Mouse (Mus musculus): ENCODE measurements around the gene Ptprn2.

Gene Ptprn2

DNA sequence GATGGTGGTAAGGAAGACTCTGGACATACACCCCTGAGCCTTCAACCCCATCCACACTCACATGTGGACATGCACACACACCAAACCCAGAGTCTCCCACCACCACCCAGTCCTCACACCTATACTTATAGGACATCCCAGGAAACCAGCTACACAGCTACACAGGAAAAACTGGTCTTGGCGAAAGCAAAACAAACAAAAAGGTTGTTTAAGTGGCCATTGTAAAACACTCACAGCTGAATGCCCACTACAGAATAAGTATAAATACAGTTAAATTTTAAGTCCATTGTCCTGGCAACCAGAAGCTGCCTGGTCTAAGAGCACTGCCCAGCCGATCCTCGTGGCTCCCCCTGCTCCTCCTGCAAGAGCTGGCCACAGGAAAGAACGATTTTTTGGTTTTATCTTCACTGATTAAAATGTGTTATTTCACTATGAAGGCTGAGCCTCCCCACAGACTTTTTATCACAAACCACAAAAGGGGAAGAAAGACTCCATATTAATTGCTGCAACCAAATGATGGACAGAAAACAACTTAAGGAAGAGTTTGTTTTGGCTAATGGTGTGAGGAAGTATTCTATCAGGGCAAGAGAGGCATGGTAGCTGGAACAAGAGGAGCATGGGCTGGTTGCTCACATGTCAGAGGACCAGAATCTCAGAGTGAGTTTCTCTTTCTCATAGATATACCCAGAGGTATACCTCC lies 722.1 kb downstream of the Ptprn2 start:
- no peak for DNase-seq (ENCODE audit: low spot score in 2 of 2)

DNA sequence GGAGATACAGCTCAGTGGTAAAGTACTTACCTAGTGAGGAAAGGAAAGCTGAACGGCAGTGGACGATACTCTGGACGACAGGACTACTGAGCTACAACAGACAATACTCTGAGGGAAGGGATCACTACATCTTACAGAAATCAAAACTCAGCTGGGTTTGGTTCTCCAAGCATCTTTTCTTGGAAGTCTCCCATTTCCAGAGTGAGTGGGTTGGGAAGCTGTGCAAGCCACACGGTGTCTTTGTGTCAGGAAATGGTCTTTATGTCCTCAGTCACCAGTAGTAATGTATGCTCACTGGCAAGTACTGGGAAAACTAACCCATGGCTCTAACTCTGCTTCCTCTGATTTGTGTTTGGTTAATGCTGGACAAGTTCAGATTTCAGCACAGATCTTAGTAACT lies 724.9 kb downstream of the Ptprn2 start:
- DNase-seq (ENCODE audit: low spot score in 2 of 2), result no peak

DNA sequence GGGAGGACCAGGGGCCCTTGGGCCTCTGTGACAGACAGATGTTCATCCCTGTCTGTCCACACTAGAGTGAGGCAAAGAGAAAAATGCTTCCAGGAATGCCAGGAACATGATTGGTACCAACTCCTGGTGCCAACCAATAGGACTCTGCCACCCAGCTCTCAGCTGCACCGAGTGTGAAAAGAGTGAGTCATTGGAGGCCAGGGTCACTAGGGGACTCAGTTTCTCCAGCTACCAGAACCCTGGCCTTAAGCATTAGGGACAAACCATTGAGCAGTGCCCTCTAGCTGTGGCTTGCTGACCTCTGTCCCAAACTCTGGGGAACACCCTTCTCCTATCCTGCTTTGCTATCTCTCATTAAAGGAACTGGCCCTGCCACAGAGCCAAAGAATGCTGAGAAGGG lies 728.0 kb downstream of the Ptprn2 start:
- no peak for DNase-seq (ENCODE audit: low spot score in 2 of 2)

DNA sequence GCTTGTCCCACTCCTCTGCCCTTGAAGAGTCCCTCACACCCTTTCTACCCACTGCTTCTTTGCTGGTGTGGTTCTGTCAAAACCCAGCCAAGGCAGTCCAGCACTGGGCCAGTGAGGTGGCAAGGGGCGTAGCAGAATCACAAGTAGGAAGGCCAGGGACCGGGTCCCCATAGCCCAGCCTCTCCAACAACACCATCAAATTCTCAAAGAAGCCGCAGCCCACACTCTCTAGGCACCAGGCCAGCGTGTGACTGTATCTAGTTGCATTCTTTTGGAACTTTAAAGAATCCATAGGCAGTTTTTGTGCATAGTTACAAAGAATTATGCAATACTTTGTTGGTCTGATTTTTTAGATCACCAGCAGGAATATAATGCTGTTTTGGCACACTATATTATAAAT lies 728.8 kb downstream of the Ptprn2 start:
- peak; percentile 73 to 89 for DNase-seq (ENCODE audit: low spot score in 2 of 2)

DNA sequence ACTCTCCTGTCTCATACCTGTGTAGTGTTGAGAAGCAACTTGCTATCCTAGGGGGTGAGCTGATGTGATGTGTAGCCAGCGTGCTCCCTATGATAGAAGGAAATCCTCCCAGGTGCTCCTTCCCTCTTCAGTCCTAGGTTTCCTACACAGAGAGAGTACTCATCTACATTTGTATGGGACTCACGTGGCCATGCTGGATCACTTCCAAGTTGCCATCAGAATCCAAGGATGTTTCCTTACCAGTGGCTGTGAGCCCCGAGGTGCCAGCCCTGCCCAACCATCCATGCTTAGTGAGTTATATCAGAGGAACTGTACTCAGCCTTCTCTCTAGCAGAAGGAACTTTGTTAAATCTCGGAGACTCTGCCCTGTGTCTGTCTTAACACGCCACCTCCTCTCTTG lies 729.4 kb downstream of the Ptprn2 start:
- peak in 1 of 2 experiments; percentile 49 for DNase-seq (ENCODE audit: low spot score in 2 of 2)

DNA sequence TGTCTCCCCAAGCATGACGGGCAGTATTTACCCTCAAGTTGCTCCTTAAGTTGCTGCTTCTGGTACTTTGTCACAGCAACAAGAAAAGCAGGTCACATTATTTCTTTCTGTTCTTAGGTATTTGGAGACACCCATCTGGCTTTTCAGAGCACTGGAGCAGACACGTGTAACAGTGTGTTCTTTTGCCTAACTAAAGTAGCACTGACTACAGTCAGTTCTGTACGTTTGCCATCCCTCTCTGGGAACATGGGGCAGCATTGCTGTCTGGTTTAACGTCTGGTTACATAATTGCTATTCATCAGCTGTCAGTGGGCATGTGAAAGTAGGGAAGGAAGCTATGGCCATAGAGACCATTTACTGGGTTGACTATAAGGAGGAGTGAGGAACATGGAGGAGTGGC lies 736.4 kb downstream of the Ptprn2 start:
- no peak for DNase-seq (ENCODE audit: low spot score in 2 of 2)

DNA sequence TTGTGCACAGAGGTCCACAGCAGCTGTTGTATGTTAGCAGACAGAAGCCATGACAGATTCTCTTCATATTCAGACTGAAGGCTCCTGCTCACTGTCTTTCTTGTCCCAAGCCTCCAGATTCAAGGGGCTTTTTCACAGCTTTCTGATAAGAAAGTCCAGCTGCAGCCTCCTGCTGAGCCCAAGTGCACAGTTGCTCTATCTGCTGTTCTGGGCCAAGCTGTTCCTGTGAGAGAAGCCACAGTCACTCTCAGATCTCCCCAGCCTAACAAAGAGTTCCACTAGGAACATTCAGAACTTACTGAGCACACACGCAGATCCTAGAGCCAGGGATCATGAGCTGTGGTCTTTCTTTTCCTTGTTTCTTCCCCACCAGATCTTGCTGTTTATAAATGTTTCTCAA lies 738.5 kb downstream of the Ptprn2 start:
- no peak for DNase-seq (ENCODE audit: low spot score in 2 of 2)

DNA sequence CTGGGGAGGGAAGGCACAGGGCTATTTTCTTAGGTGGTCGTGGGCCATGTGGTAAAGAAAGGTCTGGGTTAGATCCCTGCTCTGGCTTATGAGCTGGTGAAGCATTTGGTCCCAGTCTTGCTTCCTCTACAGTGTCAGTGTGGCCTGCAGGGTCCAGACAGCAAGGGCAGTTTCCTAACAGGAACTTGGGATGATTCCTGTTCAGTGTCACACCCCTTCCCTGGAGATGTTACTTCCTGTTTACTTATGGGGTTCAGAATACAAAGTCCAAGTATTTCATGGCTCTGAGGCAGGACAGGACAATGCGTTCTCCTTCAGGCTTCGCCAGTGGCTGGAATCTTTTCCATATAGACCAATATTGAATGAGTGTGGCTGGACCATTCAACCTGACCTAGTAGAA lies 741.7 kb downstream of the Ptprn2 start:
- DNase-seq (ENCODE audit: low spot score in 2 of 2), result no peak

DNA sequence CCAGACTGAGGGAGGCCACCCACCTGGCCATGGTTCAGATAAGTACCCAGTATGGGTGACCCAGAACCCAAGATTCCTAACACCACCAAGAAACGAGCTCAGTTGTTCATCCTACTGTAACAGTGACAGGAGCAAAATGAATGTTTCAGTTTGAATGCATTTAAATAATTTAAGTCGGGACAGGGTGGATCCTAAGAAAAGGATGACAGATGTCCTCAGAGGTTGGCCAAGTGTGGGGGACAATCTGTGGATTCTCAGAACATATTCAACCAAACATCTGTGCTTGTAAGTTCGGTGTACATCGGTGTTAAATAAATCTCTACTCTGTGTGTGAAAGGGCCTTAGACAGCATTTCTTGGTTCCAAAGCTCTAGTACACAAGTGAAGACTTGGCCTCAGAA lies 743.9 kb downstream of the Ptprn2 start:
- DNase-seq (ENCODE audit: low spot score in 2 of 2), result peak in 1 of 2 experiments; percentile 50

DNA sequence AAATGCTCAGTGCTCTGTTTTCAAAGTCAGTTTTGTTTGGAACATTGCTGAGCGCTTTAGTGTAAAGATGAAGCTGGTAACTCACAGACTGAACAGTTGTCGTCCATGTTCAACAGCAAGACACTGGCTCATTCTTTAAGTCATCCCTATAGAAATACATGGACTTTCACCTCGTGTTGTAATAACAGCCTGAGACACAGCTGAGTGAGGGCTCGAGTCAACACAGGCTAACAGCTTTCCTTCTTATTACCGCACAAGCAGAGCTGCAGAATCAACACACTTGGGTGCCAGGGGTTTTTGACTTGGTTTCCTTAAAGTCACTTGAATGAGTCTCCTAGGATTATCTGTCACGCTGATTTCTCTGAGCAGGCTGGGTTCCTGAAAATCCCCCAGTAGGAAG lies 744.8 kb downstream of the Ptprn2 start:
- DNase-seq (ENCODE audit: low spot score in 2 of 2), result no peak

DNA sequence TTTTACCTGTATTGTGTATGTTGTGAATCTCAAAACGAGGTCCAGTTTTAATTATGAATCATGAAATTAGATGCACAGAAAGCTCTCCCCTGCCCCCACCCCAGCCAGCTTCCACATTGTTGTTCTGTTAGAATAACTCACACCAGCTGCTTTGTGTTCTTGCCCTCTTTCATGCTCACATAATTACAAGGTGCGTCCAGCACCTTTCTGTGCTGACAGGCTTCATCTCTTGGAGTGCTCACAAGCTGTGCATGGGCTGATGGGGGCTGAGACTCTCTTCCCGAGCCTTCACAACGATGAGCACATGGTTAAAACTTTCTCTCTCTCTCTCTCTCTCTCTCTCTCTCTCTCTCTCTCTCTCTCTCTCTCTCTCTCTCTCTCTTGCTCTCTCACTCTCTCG lies 746.3 kb downstream of the Ptprn2 start:
- DNase-seq (ENCODE audit: low spot score in 2 of 2), result no peak

DNA sequence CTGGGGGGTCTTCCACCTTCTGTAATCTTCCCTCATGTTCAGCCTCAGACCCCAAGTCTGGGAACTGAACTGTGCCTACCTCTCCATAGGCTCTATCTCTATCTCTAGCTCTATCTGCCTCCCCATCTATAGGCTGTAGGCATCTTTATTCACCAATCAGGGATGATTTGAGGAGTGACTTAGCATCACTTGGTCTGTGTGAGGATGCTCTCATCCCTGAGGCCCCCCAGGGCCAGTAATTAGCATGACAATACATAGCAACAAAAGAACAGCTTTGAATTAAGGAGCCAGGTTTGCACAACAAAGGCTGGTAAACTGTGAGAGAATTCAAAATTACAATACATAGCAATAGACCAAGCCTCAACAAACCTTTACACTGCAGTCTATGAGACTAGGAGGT lies 749.6 kb downstream of the Ptprn2 start:
- no peak for DNase-seq (ENCODE audit: low spot score in 2 of 2)

DNA sequence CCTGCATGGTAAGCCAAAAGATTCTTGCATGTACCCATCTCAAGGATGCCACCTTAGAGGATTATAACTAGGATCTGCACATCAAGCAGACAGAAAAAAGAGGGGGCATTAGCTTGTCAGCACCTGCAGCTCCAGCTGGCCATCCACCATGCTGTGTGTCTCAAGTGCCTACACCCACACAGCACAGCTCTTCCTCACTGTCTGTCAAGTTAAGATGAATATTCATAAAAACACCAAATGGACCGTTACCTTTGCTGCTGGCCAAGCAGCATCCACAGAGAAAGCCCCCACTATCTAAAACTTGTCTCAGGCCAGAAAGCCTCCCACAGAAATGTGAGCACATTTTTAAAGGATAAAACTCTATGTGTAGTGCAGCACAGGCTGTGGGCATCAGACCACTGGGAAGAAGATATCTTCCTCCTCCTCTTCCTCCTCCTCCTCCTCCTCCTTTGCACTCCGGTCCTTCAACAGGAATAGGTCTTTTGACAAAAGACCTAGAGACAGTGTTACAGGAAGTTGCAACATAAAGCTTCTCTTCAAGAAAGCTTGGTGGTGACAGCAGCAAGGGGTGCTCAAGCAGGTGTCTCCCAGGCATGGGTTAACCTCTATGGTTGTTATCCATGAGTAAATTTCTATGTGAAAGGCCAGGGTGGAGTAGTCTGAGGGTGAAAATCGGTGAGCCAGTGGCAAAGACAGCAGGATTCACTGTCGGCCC lies 750.7 kb downstream of the Ptprn2 start:
- DNase-seq (ENCODE audit: low spot score in 2 of 2), result no peak

DNA sequence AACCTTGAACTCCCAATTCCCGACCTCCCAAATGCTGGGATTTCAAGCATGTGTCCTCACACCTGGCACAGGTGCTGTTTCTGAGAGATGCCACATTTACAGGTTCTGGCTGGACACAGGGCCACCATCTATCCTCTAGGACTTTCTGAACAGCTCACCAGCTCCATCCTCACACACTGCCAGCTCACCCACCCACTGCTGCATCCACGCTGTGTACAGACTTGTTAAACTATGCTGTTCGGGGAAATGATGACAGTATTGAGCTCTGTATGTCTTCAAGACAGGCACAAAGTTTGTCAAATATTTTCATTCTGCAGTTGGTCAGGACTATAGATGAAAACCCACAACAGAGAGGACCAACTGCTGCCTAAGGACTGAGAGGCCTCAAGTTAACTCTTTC lies 751.5 kb downstream of the Ptprn2 start:
- DNase-seq (ENCODE audit: low spot score in 2 of 2), result no peak

DNA sequence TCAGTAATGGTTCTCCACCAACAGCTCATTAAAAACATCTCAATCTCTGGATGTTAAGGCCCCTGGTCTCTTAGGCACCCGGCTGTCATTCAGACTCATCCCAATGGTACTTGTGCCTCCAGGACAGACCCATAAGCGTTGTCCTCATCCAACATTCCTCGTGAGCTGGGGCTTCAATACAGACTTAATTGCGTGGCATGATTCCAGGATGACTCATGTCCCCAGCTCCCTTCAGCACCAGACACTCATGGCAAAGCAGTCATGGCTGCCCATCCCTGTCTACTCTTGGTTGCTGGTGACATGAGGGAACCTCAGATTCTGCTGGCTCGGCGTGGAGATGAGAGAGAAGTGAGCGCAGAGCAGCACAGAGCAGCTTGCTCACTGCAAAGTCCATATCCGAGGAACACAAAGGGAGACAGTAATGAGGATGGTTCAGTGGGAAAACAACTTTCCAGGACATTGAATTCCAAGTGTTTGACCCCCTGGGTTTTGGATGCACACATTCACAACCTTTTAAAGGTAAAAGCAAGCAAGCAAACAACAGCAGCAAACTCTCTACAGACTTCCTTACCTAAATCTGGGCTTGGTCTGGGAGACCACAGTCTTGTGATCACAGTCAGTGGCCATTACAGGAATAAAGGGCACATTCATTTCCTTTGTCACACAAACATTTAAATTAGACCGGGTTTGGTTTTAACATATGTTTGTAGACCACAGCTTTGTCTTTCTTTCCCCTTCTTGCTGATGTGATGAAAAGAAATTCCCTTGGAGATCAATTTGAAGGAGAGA lies 754.6 kb downstream of the Ptprn2 start:
- DNase-seq (ENCODE audit: low spot score in 2 of 2), result no peak

DNA sequence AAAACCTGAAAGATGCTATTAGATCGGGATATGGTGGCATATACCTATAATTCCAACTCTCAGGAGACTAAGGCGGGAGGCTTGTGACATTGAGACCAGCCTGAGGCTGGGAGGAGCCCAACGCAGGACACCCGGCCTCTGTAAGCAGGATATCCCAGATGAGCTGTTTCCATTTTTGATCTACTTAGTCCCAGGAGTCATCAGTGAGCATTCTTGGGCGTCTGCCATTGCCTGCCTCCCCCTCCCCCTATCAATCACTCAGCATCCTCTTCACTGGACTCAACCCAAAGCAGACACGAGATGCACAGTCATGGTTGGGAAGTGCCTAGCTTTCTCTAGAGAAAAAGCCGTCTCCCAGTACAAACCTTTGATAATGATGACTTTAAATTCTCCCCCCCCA lies 756.7 kb downstream of the Ptprn2 start:
- DNase-seq (ENCODE audit: low spot score in 2 of 2), result no peak

DNA sequence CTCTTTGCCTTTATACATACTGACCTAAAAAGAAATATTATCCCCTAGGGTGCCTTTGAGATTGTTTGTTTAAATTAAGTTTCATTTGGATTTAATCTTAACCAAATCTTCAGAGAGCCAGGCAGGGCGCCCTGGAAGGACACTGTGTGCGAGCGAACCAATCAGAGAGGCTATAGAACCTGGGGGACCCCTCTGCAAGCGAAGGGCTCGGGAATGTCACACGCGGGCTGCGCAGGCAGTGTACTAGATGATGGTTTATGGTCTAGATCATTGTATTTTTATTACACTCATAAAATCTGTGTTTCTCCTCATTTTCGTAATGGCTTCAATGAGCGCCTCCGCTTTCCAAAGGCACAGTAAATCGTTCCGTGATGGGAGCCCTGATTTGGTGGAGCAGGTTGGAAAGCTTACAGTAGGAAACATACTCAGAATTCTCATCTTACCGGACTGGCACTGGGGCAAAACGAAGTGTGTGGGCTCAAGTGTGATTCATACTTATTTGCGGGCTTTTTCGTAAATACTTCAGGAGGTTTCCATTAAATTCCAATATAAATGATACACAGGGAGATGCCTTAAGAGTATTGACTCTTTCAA lies 760.5 kb downstream of the Ptprn2 start:
- DNase-seq (ENCODE audit: low spot score in 2 of 2), result no peak

DNA sequence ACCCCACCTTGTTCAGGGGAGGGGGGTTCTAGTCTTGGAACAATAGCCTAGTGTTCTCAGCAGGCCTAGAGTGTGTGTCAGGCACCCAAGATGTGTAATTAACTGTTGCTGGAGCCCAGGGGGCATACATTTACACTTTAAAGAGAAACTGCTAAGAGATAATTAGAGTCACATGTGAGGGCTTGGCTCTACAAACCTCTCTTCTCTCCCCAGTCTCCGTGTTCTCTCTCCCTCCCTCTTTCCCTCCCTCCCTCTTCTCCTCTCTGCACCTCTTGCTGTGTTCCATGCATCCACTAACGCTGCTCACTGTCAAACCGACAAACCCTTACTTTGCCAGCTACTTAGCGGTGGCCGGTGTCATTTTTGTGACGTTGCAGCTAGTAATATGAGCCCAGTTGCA lies 764.9 kb downstream of the Ptprn2 start:
- no peak for DNase-seq (ENCODE audit: low spot score in 2 of 2)

DNA sequence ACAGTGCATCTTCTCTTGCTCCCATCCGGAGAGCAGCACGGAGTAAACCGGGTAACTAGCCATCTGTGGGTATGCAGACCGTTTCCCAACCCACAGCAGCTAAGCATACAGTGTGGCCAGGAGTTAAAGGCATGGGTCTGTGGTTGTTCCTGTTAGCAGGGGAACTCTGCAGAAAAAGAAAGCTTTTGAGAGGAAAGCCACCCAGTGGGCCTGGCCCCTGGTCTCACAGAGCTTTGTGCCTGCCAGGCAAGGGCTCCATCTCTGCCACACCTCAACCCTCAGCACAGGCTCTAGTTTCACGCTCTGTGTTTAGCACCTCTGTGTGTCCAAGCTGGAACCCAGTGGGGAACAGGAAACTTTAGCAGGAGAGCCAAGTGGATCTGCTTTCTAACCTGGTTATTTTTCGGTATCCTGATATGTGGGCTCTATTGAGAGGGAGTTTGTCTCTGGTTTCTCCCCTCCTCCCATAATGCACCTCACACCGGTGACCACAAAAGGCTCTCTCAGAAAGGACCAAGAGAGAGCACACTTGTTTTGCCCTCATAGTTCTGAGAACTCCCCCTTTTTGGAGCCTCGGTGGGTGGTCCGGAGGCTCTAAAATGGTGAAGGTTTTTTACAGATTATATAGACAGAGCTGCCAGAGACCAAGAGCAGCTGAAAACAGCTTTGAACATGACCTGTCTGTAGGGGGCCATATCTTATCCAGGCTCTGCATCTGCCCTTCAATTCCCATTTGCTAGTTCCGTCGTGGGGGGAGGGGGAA lies 766.3 kb downstream of the Ptprn2 start:
- DNase-seq (ENCODE audit: low spot score in 2 of 2), result no peak

DNA sequence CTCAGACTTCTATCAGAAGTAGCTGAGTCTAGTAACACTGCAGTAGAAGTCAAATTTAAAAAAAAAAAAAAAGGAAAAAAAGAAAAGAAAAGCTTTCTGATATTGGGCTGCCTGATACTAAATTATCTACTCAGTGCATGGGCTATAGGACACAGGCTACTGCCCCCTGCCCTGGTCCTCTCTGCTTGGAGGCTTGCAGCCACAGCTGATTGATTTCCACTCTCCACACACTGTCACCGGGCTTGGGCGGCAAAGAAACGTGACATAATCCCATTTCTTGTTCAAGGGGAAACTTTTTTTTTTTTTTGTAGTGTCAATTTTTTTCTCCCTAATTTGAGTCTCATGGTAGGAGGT lies 766.9 kb downstream of the Ptprn2 start:
- DNase-seq (ENCODE audit: low spot score in 2 of 2), result no peak

DNA sequence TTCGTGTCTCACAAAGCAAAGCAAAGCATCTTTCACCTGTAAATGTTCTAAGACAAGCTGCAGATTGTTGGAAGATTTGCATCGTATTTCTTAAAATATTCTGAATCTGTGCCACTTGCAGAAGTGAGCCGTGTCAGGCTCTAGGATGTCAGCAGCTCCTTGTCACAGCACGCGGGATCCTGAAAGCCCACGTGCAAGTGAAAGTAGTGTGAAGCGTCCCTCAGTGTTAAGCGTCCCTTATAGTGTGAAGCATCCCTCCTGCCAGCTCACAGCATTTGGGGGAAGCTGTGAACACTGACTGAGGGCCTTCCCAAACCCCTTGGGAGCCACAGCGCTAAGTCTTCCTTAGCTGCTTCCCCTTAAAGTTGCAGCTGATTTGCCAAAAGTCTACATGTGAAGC lies 768.8 kb downstream of the Ptprn2 start:
- DNase-seq (ENCODE audit: low spot score in 2 of 2), result no peak

DNA sequence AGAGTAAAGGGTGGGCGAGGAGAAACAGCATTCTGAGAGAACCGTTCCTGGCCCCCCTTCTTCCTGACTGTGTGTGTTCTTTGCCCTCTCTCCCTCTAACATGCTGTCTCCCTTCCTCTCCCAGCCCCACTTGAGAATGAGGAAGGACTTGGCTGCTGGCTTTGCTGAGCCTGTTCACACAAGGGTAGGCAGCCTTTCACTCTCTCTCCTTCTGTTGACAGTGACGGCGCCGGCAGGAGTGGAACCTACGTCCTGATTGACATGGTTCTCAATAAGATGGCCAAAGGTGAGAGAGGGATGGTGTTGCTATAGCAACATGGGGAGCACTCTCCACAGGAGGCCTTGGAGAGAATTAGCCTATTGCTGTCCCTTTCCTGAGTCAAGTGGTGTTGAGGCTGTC lies 769.8 kb downstream of the Ptprn2 start:
- no peak for DNase-seq (ENCODE audit: low spot score in 2 of 2)

Measured in right cerebral cortex, adult 2 months (tissue).